Mouse (Mus musculus) liver, postnatal 0 days (tissue): ENCODE measurements around the gene Myo18b.

ENCODE experiments used
- CTCF ChIP-seq: sonication (generic); IDR thresholded peaks from 2 replicates; pipeline ENCODE4 v1.5.1; 2016; ENCODE audit warnings: antibody characterized with exemption, low read depth
- EP300 ChIP-seq: IDR thresholded peaks from 2 replicates; pipeline ENCODE4 v1.6.1; 2016; ENCODE audit warnings: antibody characterized with exemption, low read depth, mild to moderate bottlenecking

DNA sequence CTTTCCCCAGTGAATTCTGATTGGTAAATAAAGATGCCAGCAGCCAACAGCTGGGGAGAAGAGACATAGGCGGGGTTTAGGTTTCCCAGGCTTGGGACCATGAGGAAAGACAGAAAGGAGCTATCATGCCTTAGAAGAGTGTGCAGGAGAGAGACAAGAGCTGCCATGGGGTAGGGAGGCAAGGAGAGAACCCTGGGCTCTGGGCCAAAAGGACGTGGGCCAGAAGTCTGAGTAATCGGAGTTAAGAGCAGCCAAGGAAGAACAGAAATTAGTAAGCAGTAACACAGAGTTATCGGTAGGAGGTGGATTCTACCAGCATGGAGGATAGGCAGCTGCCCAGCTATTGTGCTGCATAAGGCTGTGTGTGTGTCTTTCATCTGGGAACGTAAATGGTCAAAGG is 115.8 kb downstream of the Myo18b start:
- TF ChIP-seq EP300 (no peak), CTCF (no peak)
